Mouse (Mus musculus) liver, embryonic 13.5 days (tissue): ENCODE data around the gene Tmem254c. TPM values are rescaled to one million over a fixed set of nuclear protein-coding genes. Genes with fewer than 3 reads are reported as not detected.
"Not testable (repeated sequence)": the region's sequence is repeated elsewhere in the genome, so short reads cannot be mapped to it uniquely, and the experiment has no call there.

Experiments
- ATAC-seq: fragments of 200-750 bp; cut with Nextera tagmentation; 2 replicates; pipeline ENCODE4 v1.8.0; 2017; ENCODE audit warnings: low read depth, mild to moderate bottlenecking, moderate number of reproducible peaks, moderate library complexity
- DNase-seq: peaks from one replicate; pipeline ENCODE4 v3.0.0; 2022
- H3K27ac ChIP-seq: fragments of 300-500 bp; sonication (generic); 2 replicates; pipeline ENCODE4 v1.5.1; 2015; ENCODE audit warnings: moderate library complexity, mild to moderate bottlenecking, inconsistent platforms
- H3K27me3 ChIP-seq: fragments of 300-500 bp; sonication (generic); 2 replicates; pipeline ENCODE4 v1.6.1; 2015; ENCODE audit warnings: mild to moderate bottlenecking, inconsistent platforms
- H3K36me3 ChIP-seq: fragments of 300-500 bp; sonication (generic); 2 replicates; pipeline ENCODE4 v1.6.1; 2015; ENCODE audit warnings: mild to moderate bottlenecking, inconsistent platforms
- H3K4me1 ChIP-seq: fragments of 300-500 bp; sonication (generic); replicated peaks from 2 replicates; pipeline ENCODE4 v1.6.1; 2015; ENCODE audit warnings: inconsistent platforms
- H3K4me2 ChIP-seq: fragments of 300-500 bp; sonication (generic); 2 replicates; pipeline ENCODE4 v1.6.1; 2015; ENCODE audit warnings: inconsistent platforms, mild to moderate bottlenecking, moderate library complexity
- H3K4me3 ChIP-seq: fragments of 300-500 bp; sonication (generic); replicated peaks from 2 replicates; pipeline ENCODE4 v1.5.1; 2015; ENCODE audit warnings: mild to moderate bottlenecking, inconsistent platforms
- H3K9ac ChIP-seq: fragments of 300-500 bp; sonication (generic); 2 replicates; pipeline ENCODE4 v1.6.1; 2015; ENCODE audit warnings: mild to moderate bottlenecking, inconsistent platforms
- H3K9me3 ChIP-seq: fragments of 300-500 bp; sonication (generic); replicated peaks from 2 replicates; pipeline ENCODE4 v1.6.1; 2016; ENCODE audit warnings: inconsistent platforms
- WGBS: fragments of 180-500 bp; shearing (Covaris S2); methylation state at CpG from one replicate; pipeline ENCODE4 v1.1.7; 2015; ENCODE audit not compliant: insufficient replicate concordance; 5-methylcytosine and 5-hydroxymethylcytosine counted together
- polyA plus RNA-seq: library from polyadenylated mRNA; unstranded; fragments of >200 nt; fragmentation: Nextera tagmentation; extraction: Ambion mirVana; gene quantifications from 2 replicates; pipeline ENCODE4 v1.2.1, GENCODE M21; 2015

The Tmem254c gene
- 10.9 and 17.6 TPM in 2 replicates for polyA plus RNA-seq

GRCm38 (mm10) chr14:26067325-26067633 is at the start of gene Tmem254c:
Gene Tmem254c (minus strand): TSS chr14:26067355.
- not testable (repeated sequence) for H3K4me1 ChIP-seq, H3K4me2 ChIP-seq, H3K9me3 ChIP-seq, H3K9ac ChIP-seq, H3K36me3 ChIP-seq, DNase-seq, H3K4me3 ChIP-seq, H3K27me3 ChIP-seq, H3K27ac ChIP-seq
- ATAC-seq: peak; percentile 89
- no CpG with 5 or more reads among the region's 10 CpGs for WGBS

- not testable (repeated sequence) for DNase-seq, ATAC-seq, H3K9ac ChIP-seq, H3K4me1 ChIP-seq, H3K4me2 ChIP-seq, H3K27me3 ChIP-seq, H3K9me3 ChIP-seq, H3K36me3 ChIP-seq, H3K27ac ChIP-seq, H3K4me3 ChIP-seq
- WGBS: no CpG with 5 or more reads among the region's 3 CpGs
Measured at GRCm38 (mm10) chr14:26097622-26098021, 30.5 kb upstream of the Tmem254c start.

GRCm38 (mm10) chr14:26081997-26082396 is 14.8 kb upstream of the Tmem254c start, which contains the start of gene Cphx3:
Gene Cphx3 (plus strand): TSS chr14:26082297.
- no CpG with 5 or more reads among the region's 1 CpGs for WGBS
- not testable (repeated sequence) for H3K36me3 ChIP-seq, DNase-seq, H3K4me3 ChIP-seq, H3K27ac ChIP-seq, H3K27me3 ChIP-seq, H3K4me1 ChIP-seq, H3K9ac ChIP-seq, H3K9me3 ChIP-seq, H3K4me2 ChIP-seq, ATAC-seq

GRCm38 (mm10) chr14:26081216-26081615 is 14.1 kb upstream of the Tmem254c start, which contains the start of gene Cphx2:
Gene Cphx2 (plus strand): TSS chr14:26081516.
- not testable (repeated sequence) for H3K4me2 ChIP-seq, H3K27me3 ChIP-seq, H3K9ac ChIP-seq, H3K9me3 ChIP-seq, H3K36me3 ChIP-seq, H3K4me3 ChIP-seq, DNase-seq, H3K27ac ChIP-seq, ATAC-seq, H3K4me1 ChIP-seq
- WGBS: no CpG with 5 or more reads among the region's 6 CpGs

- H3K36me3 ChIP-seq, H3K4me1 ChIP-seq, H3K4me2 ChIP-seq, H3K27me3 ChIP-seq, H3K9me3 ChIP-seq, DNase-seq, H3K9ac ChIP-seq, H3K4me3 ChIP-seq, H3K27ac ChIP-seq: not testable (repeated sequence)
- ATAC-seq: peak; percentile 70
- no CpG with 5 or more reads among the region's 5 CpGs for WGBS
Measured at GRCm38 (mm10) chr14:26076620-26077390, 9.7 kb upstream of the Tmem254c start.

GRCm38 (mm10) chr14:26066574-26067324 is 406 bp downstream of the Tmem254c start:
- not testable (repeated sequence) for H3K36me3 ChIP-seq, H3K4me3 ChIP-seq, H3K9me3 ChIP-seq, DNase-seq, H3K4me2 ChIP-seq, H3K27me3 ChIP-seq, H3K27ac ChIP-seq, H3K9ac ChIP-seq, H3K4me1 ChIP-seq
- no CpG with 5 or more reads among the region's 44 CpGs for WGBS
- ATAC-seq: peak; percentile 73

- H3K36me3 ChIP-seq, H3K9me3 ChIP-seq, H3K4me1 ChIP-seq, H3K9ac ChIP-seq, H3K27me3 ChIP-seq, ATAC-seq, H3K4me2 ChIP-seq, DNase-seq, H3K27ac ChIP-seq, H3K4me3 ChIP-seq: not testable (repeated sequence)
- WGBS: no CpG with 5 or more reads among the region's 6 CpGs
Measured at GRCm38 (mm10) chr14:26059362-26059761, 7.8 kb downstream of the Tmem254c start.

GRCm38 (mm10) chr14:26058184-26058583 is 9.0 kb downstream of the Tmem254c start:
- not testable (repeated sequence) for H3K9me3 ChIP-seq, DNase-seq
- no CpG with 5 or more reads among the region's 3 CpGs for WGBS

GRCm38 (mm10) chr14:26048767-26049166 is 18.4 kb downstream of the Tmem254c start:
- not testable (repeated sequence) for H3K27me3 ChIP-seq, H3K9ac ChIP-seq, H3K9me3 ChIP-seq, H3K4me2 ChIP-seq, DNase-seq, H3K4me1 ChIP-seq, ATAC-seq, H3K36me3 ChIP-seq, H3K27ac ChIP-seq, H3K4me3 ChIP-seq
- no CpG with 5 or more reads among the region's 9 CpGs for WGBS

More at GRCm38 (mm10) chr14:26058184-26058583, 9.0 kb downstream of the Tmem254c start:
- not testable (repeated sequence) for H3K9ac ChIP-seq, H3K4me2 ChIP-seq, H3K27ac ChIP-seq, H3K4me3 ChIP-seq, H3K36me3 ChIP-seq, ATAC-seq, H3K27me3 ChIP-seq, H3K4me1 ChIP-seq

- not testable (repeated sequence) for H3K4me2 ChIP-seq, DNase-seq, H3K4me1 ChIP-seq, H3K9me3 ChIP-seq, H3K27ac ChIP-seq, ATAC-seq, H3K4me3 ChIP-seq, H3K27me3 ChIP-seq, H3K9ac ChIP-seq, H3K36me3 ChIP-seq
- WGBS: no CpG with 5 or more reads among the region's 8 CpGs
Measured at GRCm38 (mm10) chr14:26047026-26047425, 20.1 kb downstream of the Tmem254c start.

- ATAC-seq, H3K4me1 ChIP-seq, H3K9ac ChIP-seq, H3K27me3 ChIP-seq, H3K36me3 ChIP-seq, H3K27ac ChIP-seq, DNase-seq, H3K4me2 ChIP-seq, H3K4me3 ChIP-seq, H3K9me3 ChIP-seq: not testable (repeated sequence)
- WGBS: no CpG with 5 or more reads among the region's 5 CpGs
Measured at GRCm38 (mm10) chr14:26045007-26045406, 22.1 kb downstream of the Tmem254c start.
